Mouse (Mus musculus) ovary, postnatal 10 days (tissue): Measurements from ENCODE around the gene Spag7.

Experiments used
- DNase-seq: peaks from one replicate; pipeline ENCODE4 v3.0.0; 2022; ENCODE audit warnings: low spot score

Spag7 gene

DNA sequence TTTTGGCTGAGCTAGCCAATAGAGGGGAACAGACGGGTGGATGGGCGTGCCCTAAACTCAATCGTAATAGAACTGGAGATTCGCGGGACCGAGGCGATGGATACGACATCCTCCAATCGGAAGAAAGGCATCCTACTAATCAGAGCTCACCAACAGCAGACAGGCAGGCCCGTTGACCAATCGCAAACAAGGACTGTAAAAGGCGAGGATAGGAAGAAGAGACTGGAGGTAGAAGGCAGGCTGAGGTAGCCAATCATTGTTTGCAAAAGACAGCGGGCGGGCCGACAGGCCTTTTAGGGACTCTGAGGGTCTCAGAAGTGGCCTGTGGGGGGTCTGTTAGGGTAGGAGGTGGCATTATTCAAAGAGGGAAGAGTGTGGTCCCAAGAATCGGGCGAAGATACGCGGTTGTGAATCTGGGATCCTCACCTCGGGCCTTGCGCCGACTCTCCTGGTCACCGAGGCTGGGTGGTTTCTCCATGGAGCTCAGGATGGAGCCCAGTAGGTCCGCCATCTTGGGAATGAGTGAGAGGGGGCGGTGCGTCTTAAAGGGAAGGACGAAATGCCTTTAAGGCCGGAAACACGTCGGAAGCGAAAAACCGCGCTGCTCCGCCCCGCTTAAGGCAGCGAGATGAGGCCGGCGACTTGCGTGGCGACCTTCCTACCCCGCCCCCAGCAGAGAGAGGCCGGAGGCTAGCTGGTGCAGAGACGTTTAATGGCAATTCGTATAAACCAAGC is at the start of gene Spag7:
TSS of gene Spag7 (minus strand) at position 646 of the 735 bp plus-strand sequence.
- DNase-seq: peak; percentile 95

DNA sequence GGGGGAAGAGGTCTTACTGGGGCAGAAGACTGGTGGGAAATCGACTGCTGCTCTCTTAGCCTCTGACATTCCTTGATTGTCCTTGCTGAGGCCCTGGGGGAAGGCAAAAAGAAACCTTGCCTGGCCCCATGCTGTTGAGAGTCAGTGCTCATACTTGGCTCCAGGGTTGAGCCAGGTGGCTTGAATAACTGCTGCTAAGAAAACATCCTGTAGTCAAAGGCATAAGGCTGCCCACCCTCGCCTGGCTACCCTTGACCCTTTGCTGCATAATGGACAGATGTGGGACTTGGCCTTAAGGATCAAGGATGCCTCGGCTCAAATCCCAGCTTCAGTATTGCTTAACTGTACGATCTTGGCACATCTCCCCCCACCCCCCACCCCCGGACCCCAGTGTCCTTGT is 49.3 kb upstream of the Spag7 start:
- no peak for DNase-seq

DNA sequence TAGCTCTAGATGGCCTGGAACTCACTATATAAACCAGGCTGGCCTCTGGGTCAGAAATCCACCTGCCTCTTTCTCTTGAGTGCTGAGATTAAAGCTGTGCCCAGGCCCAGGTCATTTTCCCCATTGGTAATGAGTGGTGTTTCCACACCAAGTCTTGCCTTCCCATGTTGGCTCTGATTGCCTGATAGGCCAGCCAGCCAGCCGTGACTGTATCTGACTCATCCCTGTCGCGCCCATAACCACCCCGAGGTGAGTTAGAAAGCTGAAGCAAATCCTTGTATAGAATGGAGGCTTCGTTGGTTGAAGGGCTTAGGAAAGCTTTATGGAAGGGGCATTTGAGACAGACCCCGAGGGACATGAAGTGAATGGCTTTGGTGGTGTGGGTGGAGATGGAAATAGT is 46.6 kb upstream of the Spag7 start:
- DNase-seq: no peak

DNA sequence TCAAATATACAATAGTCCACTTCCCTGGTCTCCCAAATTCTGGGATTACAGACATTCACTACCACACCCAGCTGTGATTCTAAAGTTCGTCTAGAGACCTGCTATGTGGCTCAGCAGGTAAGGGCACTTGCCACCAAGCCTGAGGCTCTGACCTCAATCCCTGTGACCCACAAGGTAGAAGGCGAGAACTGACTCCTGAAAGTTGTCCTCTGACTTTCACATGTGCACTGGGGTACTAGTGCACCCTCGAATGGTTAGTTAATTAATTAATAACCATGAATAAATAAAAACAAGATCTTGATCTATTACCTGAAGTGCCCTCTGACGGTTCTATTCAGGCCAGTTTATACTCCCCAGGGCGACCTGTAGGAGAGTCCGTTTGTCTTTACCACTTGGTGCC is 44.0 kb upstream of the Spag7 start:
- DNase-seq: no peak

DNA sequence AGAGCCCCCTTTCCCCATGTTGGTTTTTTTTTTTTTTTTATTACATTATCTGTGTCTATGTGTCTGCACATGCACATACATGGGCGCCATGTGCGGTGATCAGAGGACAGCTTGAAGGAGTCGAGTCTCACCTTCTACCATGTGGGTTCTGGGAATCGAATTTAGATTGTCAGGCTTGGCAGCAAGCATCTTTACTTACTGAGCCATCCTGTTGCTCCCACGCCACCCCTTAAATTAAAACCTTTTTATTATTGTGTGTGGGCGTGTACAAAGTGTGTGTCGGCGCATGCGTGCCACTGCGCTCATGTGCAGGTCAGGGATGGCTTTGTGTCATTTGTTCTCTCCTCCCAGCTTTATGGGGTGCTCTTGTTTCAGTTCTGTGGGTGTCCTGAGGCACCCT is 41.8 kb upstream of the Spag7 start:
- DNase-seq: no peak

DNA sequence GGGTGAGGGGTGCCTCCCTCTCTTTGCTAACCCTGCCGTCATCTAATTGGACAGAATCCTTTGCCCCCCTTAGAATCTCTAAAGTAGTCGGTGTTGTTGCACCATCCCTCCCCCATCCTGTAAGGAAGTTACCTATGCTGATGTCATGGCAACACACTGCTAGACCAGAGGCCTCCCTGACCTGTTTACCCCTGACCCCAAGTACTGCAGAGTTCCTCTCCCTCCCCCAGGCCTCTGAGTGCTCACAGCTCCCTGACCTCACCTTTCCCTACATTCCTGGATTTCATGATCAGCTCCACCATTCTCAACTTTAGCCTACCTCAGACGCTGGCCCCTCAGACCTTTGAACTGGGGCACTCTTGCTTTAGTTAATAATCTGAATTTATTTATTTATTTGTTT is 36.9 kb upstream of the Spag7 start:
- no peak for DNase-seq

DNA sequence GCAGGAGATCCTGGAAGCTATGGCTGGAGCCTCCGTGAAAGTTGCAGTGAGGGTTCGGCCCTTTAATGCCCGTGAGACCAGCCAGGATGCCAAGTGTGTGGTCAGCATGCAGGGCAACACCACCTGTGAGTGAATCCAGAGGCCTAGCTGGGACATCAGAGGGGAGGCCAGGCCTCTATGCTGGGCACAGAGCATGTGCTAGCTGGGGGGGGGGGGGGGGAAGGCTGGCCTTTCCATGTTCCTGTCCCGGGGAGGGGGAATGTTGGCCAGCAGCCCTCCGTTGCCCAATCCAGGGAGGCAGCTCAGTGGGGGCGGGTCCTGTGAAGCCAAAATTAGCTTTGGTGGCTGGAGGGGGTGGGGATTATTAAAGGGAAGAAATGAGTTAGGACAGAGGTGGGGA is 33.6 kb upstream of the Spag7 start:
- no peak for DNase-seq

DNA sequence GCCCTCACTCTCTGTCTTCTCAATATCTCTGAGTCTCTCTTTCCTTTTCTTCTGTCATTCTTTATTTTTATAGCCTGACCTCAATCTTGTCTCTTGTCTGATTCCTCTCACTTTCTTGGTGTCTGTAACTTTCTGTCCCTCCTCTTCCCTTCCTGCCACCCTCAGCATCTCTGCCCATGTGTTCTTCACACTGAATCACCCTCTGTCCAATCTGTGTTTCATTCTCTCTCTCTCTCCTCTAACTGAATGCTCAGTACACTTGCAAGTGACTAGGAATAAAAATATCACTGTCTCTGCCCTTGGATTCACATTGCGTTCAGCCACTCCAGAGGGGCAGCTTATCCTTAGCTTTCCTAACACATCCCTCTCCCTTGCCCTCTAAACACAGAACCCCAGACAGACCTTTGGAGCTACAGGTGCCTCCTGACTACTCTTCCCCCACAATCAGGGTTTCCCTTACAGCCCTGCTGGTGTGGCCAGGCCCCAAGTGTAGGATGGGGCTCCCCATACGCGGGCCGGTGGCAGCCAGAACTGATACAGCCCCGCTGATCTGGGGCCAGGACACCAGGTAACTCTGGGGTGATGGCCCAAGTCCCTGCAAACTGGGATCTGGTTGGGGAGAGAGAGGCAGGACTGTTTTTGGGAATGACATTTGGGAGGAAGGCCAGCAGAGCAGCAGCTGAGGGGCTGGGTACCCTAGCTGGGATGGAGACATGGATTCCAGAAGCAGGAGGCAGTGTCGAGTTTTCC is 32.9 kb upstream of the Spag7 start:
- DNase-seq: no peak

DNA sequence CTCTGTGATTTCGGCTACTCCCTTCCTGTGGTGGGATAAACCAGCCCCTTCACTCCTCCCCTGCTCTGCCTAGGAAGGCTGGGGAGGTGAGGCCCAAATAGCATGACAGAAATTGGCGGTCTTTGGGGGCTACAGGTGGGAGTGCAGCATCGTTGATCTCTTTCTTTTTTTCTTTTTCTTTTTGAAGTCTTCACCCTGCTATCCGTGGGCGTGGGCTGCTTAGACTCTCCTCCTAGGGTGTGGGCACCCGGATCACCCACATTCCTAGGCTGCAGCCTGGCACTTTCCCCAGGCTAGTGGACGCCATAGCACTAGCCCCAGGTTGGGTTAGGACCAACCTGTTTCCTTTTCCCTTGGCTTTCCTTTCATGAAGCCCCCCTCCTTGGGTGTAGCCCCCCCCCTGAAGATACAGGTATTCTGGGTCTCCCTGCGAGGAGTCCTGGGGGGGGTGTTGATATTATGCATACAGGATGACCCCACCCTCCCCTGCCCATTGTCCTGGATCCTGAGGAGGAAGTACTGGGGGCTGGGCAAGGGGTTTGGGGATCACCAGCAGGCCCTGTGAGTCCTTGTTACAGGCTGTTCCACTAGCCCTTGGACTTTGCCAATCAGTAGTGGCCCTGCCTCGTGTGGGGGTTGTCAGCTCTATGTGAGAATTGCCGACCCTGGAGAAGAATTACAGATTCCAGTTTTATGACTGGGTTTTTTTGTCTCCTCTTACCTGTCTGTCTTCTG is 32.2 kb upstream of the Spag7 start:
- no peak for DNase-seq

DNA sequence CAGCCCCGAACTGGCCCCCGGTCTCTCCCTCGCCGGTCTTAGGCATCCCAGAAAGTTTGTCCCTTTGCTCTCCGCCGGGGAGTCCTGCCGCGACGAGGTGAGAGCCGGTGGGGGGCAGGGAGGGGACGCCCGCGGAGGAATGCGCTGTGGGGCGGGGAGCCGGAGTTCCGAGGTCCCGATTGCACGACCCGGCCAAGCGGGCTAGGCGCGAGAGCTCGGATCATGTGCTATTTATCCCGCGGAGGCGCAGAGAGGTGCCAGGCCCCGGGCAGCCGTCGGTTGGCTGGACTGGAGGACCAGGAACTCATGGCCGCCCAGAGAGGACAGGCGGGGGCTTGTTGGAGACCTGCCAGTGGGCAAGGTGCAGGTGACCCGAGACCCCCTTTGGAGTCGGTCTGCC is 31.4 kb upstream of the Spag7 start:
- DNase-seq: peak; percentile 57

DNA sequence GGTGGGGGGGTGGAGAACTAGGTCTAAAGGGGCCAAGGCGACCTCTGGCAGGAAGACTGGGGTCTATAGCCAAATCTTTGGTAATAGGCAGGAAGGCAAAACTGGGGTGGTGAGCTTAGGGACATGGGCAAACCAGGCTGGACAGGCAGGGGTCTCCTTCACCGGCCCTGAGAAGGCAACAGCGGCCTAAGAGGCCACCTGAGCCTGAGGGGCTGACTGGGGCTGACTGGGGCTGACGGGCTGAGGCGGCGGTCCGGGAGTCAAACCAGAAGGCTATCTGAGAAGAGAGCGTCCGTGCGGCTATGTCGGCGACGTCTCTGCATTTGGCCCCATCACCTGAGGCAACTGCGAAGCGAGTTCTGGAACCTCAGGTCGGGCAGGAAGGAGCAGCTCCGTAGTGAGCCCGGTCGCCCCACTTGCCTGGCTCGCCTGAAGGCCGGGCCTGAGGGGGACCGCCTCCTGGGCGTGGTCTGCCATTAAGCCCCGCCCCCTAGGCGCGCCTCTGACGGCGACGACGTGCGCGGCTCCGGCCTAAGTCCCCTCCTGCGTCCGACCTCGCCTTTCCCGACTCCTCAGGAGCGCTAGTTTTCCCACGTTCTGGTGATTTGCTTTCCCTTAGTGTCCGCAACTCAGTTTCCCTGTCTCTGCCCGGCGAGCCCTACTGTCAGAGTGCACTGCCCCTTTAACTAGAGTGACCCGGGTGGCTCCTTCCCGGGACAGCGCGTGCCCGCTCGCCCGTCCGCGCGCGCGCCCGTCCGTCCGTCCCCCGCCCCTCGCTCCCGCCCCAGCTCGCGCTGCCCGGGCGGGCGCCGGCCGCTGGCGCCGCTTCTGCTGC is 30.7 kb upstream of the Spag7 start, which contains the start of the genes Inca1 and Kif1c:
TSS of gene Inca1 (minus strand) at position 434 of the 835 bp plus-strand sequence.
TSS of gene Kif1c (plus strand) at position 827 of the 835 bp plus-strand sequence.
- DNase-seq: peak; percentile 89

DNA sequence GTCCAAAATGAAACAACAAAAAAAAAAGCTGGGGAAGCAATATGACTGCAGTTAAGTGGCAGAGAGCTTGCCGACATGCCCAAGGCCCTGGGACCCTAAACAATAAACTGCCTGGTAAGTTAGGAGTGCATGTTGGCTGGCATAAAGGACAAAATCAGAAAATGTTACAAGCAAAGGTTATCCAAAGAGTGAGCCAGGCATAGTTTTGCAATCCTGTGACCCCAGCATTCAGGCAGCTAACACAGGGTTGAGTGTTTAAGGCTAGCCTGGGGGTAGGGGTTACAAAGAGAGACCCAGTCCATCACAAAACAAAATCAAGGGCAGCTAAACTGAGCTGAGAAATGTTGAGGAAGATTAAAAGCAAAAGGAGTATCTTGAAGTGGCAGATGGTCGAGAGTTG is 29.8 kb upstream of the Spag7 start:
- DNase-seq: no peak

DNA sequence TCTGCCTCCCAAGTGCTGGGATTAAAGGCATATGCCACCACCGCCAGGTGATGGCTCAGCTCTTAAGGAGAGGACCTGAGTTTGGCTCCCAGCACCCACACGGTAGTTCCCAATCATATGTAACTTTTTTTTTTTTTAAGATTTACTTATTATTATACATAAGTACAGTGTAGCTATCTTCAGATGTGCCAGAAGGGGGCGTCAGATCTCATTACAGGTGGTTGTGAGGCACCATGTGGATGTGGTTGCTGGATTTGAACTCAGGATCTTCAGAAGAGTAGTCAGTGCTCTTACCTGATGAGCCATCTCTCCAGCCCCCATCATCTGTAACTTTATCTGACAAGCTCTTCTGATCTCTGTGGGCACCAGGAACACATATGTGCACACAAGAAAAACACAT is 28.2 kb upstream of the Spag7 start:
- no peak for DNase-seq

DNA sequence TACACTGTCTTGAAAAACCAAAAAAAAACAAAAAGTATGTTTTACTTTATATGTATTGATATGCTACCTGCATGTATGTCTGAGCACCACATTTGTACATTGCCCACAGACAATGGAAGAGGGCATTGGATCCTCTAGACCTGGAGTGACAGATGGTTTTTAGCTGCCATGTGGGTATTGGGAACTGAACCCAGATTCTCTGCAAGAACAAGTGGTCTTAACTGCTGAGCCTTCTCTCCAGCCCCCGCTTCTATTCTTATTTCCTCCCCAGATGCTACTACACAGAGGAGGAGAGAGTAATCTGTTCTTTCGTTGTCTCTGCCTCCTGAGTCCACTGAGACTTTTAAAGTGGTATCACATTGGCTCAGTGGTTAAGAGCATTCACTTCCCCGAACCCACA is 24.3 kb upstream of the Spag7 start:
- DNase-seq: no peak

DNA sequence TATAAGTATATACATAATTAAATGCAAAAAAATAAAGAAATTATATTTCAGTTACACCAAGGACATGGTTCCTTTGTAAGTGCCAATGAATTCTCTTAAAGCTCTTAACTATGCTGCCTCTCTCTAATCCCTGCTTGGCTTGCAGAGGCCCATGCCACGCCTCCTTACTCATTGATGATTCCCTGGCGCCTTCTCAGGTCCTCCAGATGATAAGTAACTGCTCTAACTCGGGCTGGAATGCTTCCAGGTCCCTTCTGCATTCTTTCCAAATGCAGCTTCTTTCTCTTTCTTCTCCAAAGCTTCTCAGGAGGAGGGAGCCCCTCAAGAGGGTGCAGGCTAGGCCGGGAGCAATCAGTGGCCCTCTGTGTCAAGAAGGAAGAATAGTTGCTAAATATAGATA is 20.4 kb upstream of the Spag7 start:
- DNase-seq: no peak

DNA sequence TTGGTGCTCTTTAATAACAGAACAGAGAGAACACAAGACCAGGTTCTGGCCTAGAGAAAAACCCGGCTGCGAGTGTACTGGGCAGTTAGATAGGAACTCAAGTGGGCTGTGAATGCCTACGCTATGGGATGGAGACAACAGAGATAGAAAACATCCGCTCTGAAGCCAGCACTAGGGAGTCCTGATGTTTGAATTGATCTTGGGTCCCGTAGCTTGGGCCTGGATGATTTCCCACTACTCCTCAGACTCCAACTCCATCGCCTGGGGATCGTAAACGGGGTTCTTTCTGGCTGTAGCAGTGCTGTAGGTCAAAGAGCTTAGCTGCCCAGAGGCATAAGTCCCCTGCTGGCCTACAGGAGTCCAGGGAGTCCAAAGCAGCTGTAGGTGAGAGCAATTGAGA is 19.2 kb upstream of the Spag7 start:
- DNase-seq: no peak

DNA sequence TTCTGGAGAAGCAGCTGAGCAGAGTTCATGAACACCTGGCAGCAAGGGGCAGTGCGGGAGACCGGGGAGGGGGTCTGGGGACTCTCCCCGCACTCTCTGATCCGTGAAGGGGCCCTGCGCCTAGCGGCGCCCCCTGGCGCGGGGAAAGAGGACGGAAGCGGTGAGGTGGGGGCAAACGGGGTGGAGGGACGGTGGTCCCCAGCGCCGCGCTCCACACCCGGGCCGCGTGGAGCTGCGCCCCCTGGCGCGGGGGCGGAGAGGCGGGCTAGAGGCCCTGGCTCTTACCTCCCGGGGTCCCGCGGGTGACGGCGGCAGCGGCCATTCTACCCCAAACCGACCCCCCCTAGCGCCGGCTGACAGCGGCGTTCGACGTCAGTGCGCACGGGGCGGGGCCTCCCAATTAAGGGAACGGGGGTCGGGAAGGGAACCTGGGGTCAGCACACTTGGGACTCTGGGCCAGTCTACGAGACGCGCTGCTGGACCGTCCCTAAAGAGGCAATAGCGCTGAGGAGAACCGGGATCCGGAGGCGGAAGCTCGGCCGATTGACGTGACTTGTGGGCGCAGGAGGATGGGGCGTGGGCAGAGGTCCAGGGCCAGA is 18.5 kb upstream of the Spag7 start, which contains the start of gene Camta2:
TSS of gene Camta2 (minus strand) at position 505 of the 599 bp plus-strand sequence.
- DNase-seq: peak; percentile 85

DNA sequence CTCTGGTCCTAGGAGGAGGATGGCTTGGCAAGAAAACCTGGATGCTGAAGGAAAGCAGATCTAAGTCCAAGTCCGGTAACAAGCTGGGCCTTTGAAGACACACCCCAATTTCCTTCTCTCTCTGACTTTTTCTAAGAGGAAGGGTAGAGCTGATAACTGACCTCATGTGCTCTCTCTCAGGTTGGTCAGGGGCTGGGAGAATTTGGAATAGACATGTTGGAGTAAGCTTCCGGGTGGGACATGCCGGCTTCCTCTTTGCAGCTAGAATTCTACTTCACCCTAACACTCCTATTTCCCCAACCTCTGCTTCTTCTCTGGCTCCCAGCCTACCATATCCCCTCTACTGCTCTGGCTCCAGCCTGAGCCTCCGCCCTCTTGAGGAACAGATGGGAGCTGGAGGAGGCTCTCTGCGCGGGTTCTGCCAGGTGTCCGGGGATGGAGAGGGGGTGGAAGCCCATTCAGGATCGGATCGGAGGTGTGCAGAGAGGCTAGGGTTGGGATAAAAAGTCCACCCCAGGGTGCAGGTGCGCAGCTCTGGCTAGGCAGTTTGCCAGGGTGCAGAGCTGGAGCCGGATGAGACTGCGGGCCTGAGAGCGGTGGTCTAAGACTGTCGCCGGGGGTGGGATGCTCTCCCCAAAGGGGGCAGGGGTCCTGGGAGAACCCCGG is 17.8 kb upstream of the Spag7 start:
- DNase-seq: no peak

DNA sequence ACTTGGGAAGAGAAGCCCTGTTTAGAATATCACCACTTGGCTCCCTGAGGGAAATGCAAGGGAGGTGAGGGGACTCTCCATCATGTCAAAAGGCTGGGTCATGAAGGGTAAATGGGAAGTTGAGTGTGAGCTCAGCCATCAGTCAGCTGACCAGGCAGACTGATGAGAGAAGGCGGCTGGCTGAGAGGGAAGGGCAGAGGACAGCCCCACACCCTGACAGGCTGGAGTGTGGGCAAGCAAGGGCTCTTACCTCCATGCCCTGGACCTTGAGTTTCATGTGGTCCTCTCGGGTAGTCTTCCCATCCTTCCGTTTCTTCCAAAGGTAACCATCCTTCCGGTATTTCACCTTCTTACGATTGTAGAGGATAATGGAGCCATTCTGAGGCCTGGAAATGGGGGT is 14.4 kb upstream of the Spag7 start:
- DNase-seq: no peak

DNA sequence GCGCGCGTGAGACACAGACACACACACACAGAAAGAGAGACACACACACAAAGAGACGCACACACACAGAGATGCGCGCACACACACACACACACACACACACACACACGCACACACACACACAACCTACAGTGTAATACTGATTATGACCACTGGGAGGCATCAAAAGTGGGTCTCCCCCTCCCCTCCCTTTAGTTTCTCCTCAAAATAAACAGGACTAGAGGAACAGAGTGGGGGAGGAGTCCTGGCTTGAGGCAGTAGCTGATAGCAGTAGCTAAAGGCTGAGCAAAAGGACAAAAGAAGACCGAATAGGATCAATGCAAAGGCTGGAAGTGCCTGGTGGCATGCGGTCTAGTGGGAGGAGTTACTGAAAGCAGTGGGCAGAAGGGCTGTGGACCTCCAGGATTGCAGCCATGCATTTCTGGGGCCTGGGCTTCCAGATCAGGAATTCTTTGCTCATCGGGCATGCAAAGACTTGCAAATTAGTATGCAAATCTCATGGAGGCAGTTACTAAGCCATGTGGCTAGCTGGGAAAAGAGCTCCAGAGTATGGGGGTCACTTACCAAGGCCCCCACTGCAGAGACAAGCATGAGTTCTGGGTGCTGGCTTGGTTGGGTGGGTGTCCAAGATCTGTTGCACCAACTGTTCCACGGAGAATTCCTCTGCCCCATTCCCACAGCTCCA is 12.8 kb upstream of the Spag7 start:
- no peak for DNase-seq
